Mouse (Mus musculus) monocyte, adult 59 days (primary cell): ENCODE data around the gene Clhc1. TPM values are rescaled to one million over a fixed set of nuclear protein-coding genes. Genes with fewer than 3 reads are reported as not detected.

Source experiments
- total RNA-seq, 2 experiments: library from RNA; stranded (reverse); gene quantifications; one replicate each; pipeline ENCODE4 v1.2.4; 2023

The Clhc1 gene
- not detected for total RNA-seq

GRCm38 (mm10) chr11:29547752-29548503 lies at the start of gene Clhc1, which contains the start of gene Rps27a:
Clhc1 (plus strand) TSS chr11:29547950.
Rps27a (minus strand) TSS chr11:29548109.

DNA sequence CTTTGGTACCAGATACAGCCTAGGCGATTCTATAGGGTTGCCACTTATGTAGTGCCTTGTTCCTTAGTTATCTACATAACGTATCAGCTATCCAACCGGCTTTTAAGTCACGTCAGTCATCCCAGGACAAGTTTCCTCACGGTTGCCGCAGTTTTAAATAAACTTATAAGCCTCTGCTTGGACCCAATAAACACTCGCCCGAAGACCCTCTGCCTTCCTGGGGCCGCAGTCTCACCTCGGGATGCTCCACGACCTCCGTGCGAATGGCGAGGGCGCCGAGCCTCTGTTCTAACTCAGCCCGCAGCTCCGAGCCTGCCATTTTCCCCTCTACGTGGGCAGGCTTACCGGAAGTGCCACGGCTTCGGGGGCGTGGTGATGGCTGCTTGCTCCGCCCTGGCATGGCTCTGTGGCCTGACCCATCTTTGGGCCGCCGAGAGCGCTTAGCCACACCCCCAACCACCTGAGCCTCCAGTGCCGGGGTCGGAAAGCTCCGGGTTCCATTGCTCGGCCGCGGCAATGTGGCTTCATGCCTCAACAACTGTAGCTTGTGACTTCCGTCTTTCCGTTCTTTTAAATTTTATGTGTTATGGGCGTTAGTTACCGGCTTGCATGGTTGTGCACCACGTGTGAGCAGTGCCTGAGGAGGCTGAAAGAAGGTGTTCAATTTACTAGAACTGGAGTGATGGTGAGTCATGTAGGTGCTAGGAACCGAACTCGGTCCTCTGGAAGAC lies 32.9 kb upstream of the Clhc1 start, which contains the start of gene Prorsd1:
Gene Prorsd1 (minus strand): TSS at position 352 of the 731 bp plus-strand sequence.

DNA sequence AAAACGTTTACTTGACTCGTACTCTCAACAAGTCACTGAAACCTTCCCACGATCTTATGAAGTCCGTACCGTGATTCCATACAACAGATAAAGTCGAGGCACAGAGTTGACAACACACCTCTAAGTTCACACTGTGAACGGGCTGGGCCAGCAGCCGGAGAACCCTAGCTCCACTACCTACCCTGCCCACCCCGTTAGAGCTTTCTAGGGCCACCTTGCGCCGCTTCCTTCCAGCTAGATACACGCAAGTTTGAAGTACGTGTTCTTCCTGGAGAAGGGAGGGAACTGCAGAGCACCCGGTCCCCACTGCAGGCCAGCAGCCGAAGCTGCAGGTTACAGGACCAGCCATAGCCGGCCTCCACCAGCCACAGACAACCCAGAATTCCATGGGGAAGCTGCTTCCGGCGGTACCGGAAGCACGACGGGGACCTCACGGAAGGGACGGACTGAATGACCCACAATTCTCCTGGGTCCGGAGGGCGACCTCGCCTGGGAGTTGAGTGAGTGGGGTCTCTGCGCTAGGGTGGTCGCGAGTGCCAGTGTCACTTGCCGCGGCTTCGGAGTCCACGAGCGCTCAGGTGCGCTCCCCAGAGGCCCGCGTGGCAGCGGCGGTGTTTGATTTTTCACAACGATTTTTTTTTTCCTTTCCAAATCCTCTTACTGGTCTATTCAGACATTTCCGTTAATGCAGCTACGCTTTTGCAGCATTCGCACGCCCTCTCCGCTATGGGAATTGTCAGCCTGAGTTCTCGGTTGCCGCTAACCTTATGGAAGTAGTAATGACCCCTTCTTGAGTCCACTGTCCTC lies 21.6 kb upstream of the Clhc1 start, which contains the start of gene Mtif2:
Gene Mtif2 (plus strand): TSS at position 421 of the 807 bp plus-strand sequence.

Other genes starting within 250 kb of the Clhc1 start
- gene Ccdc88a, start 174.3 kb upstream of the Clhc1 start, total RNA-seq, result 100 to 1,000 TPM in 1 of 2 experiments, 10 to 100 TPM in 1; 91.1 to 104 TPM
- gene Prorsd1, start 32.9 kb upstream of the Clhc1 start, total RNA-seq, result 10 to 100 TPM; 12.8 to 13.3 TPM
- 10 to 100 TPM; 14.4 to 17.6 TPM for gene Mtif2, start 21.5 kb upstream of the Clhc1 start, total RNA-seq
- 1,000 to 10,000 TPM; 1,162 to 1,346 TPM for gene Rps27a, start 159 bp downstream of the Clhc1 start, total RNA-seq
- gene Rtn4, start 145.0 kb downstream of the Clhc1 start, total RNA-seq, result 100 to 1,000 TPM; 199 to 208 TPM